Mouse (Mus musculus) cerebellum, adult 11-12 months (tissue): ENCODE measurements around the gene Olfr698.
"Not testable (repeated sequence)": the region's sequence is repeated elsewhere in the genome, so short reads cannot be mapped to it uniquely, and the experiment has no call there.

Experiments used
- DNase-seq: peaks from one replicate; pipeline ENCODE4 v3.0.0; 2022

The Olfr698 gene

DNA sequence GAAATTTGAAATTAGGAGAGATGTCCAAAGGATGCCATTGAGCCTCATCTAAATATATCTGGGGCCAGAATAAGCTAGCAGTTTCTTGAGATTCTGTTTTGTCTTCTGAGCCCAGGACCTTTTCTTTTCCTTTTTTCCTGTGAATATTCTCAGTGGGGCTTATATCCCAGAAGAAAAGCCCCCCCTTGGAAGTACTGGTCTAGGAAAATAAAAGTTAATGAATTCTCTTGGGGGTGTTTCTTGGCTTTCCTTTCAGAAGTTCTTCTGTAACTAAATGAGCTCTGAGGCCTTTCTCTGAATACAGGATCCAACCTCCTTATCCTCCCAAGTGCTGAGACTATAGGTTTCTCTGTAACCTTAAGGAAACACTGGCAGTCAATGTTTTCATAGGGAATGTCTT lies at the start of gene Olfr698:
Gene Olfr698 (minus strand): TSS at position 101 of the 400 bp plus-strand sequence.
- DNase-seq = no peak

DNA sequence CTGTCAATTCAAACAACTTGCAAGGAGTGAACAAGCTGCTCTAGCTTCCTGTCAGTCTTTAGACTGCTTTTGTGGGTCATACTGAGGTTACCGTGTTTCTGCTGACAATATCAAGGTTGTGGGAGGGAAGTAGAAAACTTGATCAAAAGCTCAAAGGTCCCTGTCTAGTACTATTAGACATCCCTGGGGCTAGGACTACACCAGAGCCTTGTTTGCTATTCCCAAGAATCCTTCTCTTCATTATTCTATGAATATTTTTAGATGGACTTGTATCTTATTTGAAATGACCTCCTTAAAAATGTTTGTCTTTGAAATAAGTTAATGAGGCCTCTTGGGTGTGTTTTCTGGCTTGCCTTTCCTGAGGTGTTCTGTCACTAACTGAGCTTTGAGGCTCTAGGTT lies 37.9 kb upstream of the Olfr698 start, which contains the start of gene Olfr699:
Gene Olfr699 (minus strand): TSS at position 101 of the 400 bp plus-strand sequence.
- no peak for DNase-seq

DNA sequence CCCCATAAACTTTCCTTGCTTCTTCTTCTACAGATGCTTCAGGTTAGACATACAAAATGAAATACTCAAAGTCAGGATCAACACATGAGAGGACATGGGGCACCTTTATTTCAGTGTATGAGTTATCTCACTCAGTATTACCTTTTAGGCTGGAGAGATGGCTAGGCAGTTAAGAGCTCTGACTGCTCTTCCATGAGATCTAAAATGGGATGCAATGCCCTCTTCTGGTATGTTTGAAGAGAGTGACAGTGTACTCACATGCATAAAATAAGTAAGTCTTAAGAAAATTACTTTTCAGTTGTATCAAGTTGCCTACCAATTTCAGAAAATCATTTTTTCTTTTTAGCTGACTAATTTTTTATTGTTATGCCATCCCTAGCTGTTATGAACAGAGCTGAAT lies 33.1 kb upstream of the Olfr698 start:
- no peak for DNase-seq

- DNase-seq = not testable (repeated sequence)
These were observed 5.8 kb upstream of the Olfr698 start for GRCm38 (mm10) chr7:106761008-106761407.

DNA sequence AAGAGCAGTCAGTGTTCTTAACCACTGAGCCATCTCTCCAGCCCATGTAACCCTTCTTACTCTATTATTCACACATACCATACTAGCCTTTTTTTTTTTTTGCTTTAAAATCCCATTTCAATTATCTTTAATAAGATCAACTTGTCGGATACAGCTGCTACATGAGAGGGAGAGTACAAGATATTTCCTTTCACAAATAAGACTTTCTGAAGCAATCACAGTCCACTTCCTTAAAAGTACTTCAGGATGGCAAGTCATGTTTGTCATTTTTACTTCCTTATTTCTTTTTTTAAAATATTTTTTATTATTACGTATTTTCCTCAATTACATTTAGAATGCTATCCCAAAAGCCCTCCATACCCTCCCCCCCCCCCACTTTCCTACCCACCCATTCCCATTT lies 3.6 kb upstream of the Olfr698 start:
- no peak for DNase-seq

DNA sequence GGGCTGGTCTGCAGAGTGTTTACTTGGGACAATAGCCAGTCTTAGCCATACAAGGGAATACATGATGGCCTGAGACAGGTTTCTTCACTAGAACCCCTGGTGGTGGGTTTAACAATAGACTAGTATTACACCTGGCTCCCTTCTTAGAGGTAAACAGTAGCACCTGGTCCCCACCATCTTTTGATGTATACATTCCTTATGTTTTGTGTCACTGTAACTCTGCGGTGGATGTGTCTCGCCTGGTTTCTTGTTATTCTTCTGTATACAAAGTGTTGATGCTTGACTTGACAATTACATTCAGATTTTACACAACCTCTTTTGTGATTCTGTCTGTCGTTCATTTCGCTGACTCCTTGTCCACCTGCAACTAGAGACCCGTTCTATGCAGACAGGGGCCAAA lies 9.4 kb downstream of the Olfr698 start:
- DNase-seq = no peak

DNA sequence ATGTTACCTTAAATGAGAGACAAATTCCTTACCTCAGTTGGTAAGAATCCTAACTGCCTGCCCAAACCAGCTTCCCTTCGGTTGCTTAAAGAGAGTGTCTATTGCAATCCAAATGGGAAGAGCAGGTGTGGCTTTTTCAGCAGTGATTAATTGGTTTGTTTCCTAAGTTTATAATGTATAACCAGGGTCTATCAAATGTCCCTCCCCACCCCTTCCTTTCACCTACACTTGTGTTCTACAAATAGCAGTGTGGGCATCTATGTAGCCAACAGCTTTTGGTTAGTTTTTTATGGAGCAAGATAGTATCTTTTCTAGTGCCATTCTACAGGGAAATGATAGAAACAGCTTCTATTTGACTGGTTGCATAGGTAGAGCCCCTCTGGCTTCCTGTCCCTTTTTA lies 12.9 kb downstream of the Olfr698 start, which contains the start of gene Olfr697:
Gene Olfr697 (minus strand): TSS at position 101 of the 400 bp plus-strand sequence.
- no peak for DNase-seq

GRCm38 (mm10) chr7:106737028-106737427 lies 18.2 kb downstream of the Olfr698 start:
- no peak for DNase-seq

GRCm38 (mm10) chr7:106733717-106734116 lies 21.5 kb downstream of the Olfr698 start:
- DNase-seq = no peak

DNA sequence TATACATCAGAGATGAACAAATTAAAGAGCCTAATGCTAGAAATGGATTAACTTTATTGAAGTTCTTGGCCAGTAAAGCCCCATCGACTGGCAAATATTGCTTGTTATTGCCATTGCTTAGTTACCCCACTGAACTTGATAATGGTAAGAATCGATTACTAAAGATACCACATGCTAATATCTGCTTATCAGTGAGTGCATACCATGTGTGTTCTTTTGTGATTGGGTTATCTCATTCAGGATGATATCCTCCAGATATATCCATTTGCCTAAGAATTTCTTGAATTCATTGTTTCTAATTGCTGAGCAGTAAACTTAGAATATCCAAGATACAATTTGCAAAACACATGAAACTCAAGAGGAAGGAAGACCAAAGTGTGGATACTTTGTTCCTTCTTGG lies 29.5 kb downstream of the Olfr698 start:
- not testable (repeated sequence) for DNase-seq

DNA sequence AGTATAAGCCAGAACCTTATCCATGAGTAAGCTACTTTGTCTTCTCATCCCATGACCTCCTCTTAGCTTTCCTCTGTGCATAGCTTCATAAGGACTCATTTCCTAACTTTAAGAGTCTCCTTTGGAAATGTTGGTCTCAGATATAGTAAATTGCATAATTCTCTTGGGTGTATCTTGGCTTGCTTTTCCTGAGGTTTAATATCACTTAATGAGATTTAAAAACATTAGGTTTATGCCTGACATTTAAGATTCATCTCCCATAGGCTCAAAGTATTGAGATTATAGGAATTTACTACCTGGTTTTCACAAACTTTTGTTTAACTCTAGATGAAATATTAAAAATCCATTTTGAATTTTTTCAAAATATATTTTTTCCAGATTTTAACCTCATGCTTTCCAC lies 38.9 kb downstream of the Olfr698 start, which contains the start of gene Olfr695:
Gene Olfr695 (minus strand): TSS at position 101 of the 400 bp plus-strand sequence.
- no peak for DNase-seq

- no peak for DNase-seq
These were observed 43.7 kb downstream of the Olfr698 start for GRCm38 (mm10) chr7:106711463-106711862.

DNA sequence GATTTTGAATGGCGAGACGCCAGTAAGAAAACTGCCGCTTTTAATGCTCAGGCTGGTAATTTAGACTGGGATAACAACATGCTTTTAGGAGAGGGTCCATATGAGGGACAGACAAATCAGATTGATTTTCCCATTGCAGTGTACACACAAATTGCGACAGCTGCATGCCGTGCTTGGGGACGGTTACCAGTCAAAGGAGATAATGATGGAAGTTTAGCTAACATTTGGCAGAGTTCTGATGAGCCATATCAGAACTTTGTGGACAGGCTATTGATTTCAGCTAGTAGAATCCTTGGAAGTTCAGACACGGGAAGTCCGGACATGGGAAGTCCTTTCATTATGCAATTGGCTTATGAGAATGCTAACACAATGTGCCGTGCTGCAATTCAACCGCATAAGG lies 47.5 kb downstream of the Olfr698 start:
- DNase-seq = not testable (repeated sequence)
